Mouse (Mus musculus) CH12.LX (cell line): ENCODE data around the gene Txnip.

Experiments
- CHD1 ChIP-seq: IDR thresholded peaks from 2 replicates; pipeline ENCODE4 v1.6.1; 2012; ENCODE audit warnings: low read depth, low read length, improper control_type of control experiment, inconsistent platforms
- CTCF ChIP-seq, 2 experiments: IDR thresholded peaks in 1 of 2; conservative IDR thresholded peaks in 1 of 2; 2 replicates each; pipeline ENCODE4 v1.5.1; 2011 to 2012; ENCODE audit warnings: low read depth in 2 of 2, low read length in 2 of 2, improper control_type of control experiment in 1 of 2, inconsistent platforms in 1 of 2, mild to moderate bottlenecking in 1 of 2, moderate library complexity in 1 of 2
- EP300 ChIP-seq: IDR thresholded peaks from 2 replicates; pipeline ENCODE4 v1.6.1; 2011; ENCODE audit warnings: low read length, improper control_type of control experiment
- ETS1 ChIP-seq: conservative IDR thresholded peaks from 2 replicates; pipeline ENCODE4 v1.6.1; 2012; ENCODE audit warnings: low read depth, mild to moderate bottlenecking, inconsistent platforms, low read length, improper control_type of control experiment, moderate library complexity
- KAT2A ChIP-seq: IDR thresholded peaks from 2 replicates; pipeline ENCODE4 v1.6.1; 2012; ENCODE audit warnings: low read length, improper control_type of control experiment, inconsistent platforms; ENCODE audit not compliant: insufficient replicate concordance
- MAFK ChIP-seq: IDR thresholded peaks from 2 replicates; pipeline ENCODE4 v1.6.1; 2011; ENCODE audit warnings: low read length, improper control_type of control experiment; ENCODE audit not compliant: insufficient replicate concordance
- MXI1 ChIP-seq: IDR thresholded peaks from 2 replicates; pipeline ENCODE4 v1.6.1; 2011; ENCODE audit warnings: mild to moderate bottlenecking, low read depth, low read length, improper control_type of control experiment
- POLR2A ChIP-seq: IDR thresholded peaks from 2 replicates; pipeline ENCODE4 v1.6.1; 2011; ENCODE audit warnings: low read depth, mild to moderate bottlenecking, improper control_type of control experiment, low read length
- POLR2AphosphoS2 ChIP-seq: IDR thresholded peaks from 2 replicates; pipeline ENCODE4 v1.6.1; 2011; ENCODE audit warnings: low read depth, low read length, improper control_type of control experiment
- RCOR1 ChIP-seq: conservative IDR thresholded peaks from 2 replicates; pipeline ENCODE4 v1.6.1; 2012; ENCODE audit warnings: low read depth, mild to moderate bottlenecking, inconsistent platforms, low read length, improper control_type of control experiment
- SIN3A ChIP-seq: IDR thresholded peaks from 2 replicates; pipeline ENCODE4 v1.6.1; 2012; ENCODE audit warnings: low read length, improper control_type of control experiment, inconsistent platforms
- ZKSCAN1 ChIP-seq: IDR thresholded peaks from 2 replicates; pipeline ENCODE4 v1.6.1; 2012; ENCODE audit warnings: low read depth, inconsistent platforms, low read length, improper control_type of control experiment, borderline replicate concordance
- ZNF384 ChIP-seq: IDR thresholded peaks from 2 replicates; pipeline ENCODE4 v1.6.1; 2012; ENCODE audit warnings: low read depth, low read length, improper control_type of control experiment, inconsistent platforms

DNA sequence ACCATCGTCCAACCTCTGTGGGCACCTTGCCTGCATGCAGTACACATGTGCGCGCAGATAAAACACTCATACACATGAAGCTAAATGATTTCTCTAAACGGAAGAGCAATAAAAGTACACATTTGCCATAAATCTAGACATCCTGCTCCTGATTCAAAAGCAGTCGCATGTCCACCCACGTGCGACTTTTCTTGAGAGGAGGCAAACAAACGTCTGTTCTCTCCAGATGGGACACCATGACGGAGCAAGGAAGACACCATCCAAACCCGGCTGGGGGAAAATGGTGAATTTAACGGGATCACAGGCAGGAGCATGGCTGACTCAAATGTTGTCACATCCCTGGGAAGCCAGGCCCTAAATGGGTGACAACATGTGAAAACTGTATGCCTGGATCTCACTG is 14.4 kb upstream of the Txnip start:
- TF ChIP-seq ZKSCAN1 (no peak), ZNF384 (no peak), POLR2A (no peak), CTCF (conservative IDR thresholded peaks at IDR 0.05 in 1 of 2, IDR thresholded peaks at IDR 0.05 in 1 of 2; ENCODE audit: low read depth in 2 of 2, low read length in 2 of 2) (no peak), SIN3A (no peak), RCOR1 (no peak), POLR2AphosphoS2 (no peak), EP300 (no peak), CHD1 (no peak), KAT2A (no peak), ETS1 (no peak), MXI1 (no peak), MAFK (no peak)
